Mouse (Mus musculus): ENCODE data around the gene Map2k4. TPM values are rescaled to one million over a fixed set of nuclear protein-coding genes. Genes with fewer than 3 reads are reported as not detected.

Map2k4 gene
- total and polyA plus RNA-seq, 2 experiments from 2014 or later: 116 TPM

GRCm38 (mm10) chr11:65794428-65795219, 6.5 kb upstream of the Map2k4 start:
- Histone ChIP-seq H3K4me1 (ENCODE audit: insufficient read depth, low read length) (no peaks in the 10 kb centered on the region), H3K9ac (replicated peaks; ENCODE audit: low read length) (no peak overlapping the region), H3K9me3 (ENCODE audit: low read length) (no peaks in the 10 kb centered on the region), H3K4me3 (ENCODE audit: low read length) (no peak overlapping the region), H3K4me2 (ENCODE audit: low read depth, low read length) (no peak overlapping the region), H3K36me3 (ENCODE audit: insufficient read depth, low read length) (no peaks in the 10 kb centered on the region), H3K27me3 (ENCODE audit: insufficient read depth, low read length) (no peaks in the 10 kb centered on the region), H3K27ac (no peak overlapping the region)
- WGBS: 81% methylated on average over 10 of the region's 10 CpGs
- no peak for TF ChIP-seq CTCF (IDR thresholded peaks at IDR 0.05; ENCODE audit: low read depth)
- no peak for ATAC-seq
- no peak for DNase-seq (ENCODE audit: low spot score)

- ATAC-seq (peak; percentile 92), DNase-seq (ENCODE audit: low spot score) (peak; percentile 13)
- TF ChIP-seq CTCF (IDR thresholded peaks at IDR 0.05; ENCODE audit: low read depth): no peak
Observed at GRCm38 (mm10) chr11:65787421-65788151, 511 bp downstream of the Map2k4 start.

GRCm38 (mm10) chr11:65786160-65786559, 1.9 kb downstream of the Map2k4 start:
- Histone ChIP-seq H3K27me3 (ENCODE audit: insufficient read depth, low read length) (no peaks in the 10 kb centered on the region), H3K4me1 (ENCODE audit: insufficient read depth, low read length) (peaks cover 7% of the 10 kb centered on the region), H3K9me3 (ENCODE audit: low read length) (no peaks in the 10 kb centered on the region), H3K4me2 (ENCODE audit: low read depth, low read length) (peak overlapping the region; percentile 81), H3K36me3 (ENCODE audit: insufficient read depth, low read length) (no peaks in the 10 kb centered on the region), H3K4me3 (ENCODE audit: low read length) (peak overlapping the region; percentile 96; the same call in 1 of the 2 replicates), H3K9ac (replicated peaks; ENCODE audit: low read length) (no peak overlapping the region), H3K27ac (no peak overlapping the region)
- TF ChIP-seq CTCF (IDR thresholded peaks at IDR 0.05; ENCODE audit: low read depth): no peak
- DNase-seq (ENCODE audit: low spot score) (no peak), ATAC-seq (no peak)
- 87% methylated on average over 2 of the region's 2 CpGs for WGBS

More at GRCm38 (mm10) chr11:65787421-65788151, 511 bp downstream of the Map2k4 start:
- H3K27me3 ChIP-seq (ENCODE audit: insufficient read depth, low read length): no peaks in the 10 kb centered on the region
- H3K36me3 ChIP-seq (ENCODE audit: insufficient read depth, low read length): no peaks in the 10 kb centered on the region
- peak overlapping the region; percentile 99 for H3K9ac ChIP-seq (replicated peaks; ENCODE audit: low read length)
- H3K4me2 ChIP-seq (ENCODE audit: low read depth, low read length): peak overlapping the region; percentile 81
- H3K27ac ChIP-seq: peak overlapping the region; percentile 84
- H3K4me3 ChIP-seq (ENCODE audit: low read length): peak overlapping the region; percentile 96
- H3K9me3 ChIP-seq (ENCODE audit: low read length): no peaks in the 10 kb centered on the region
- WGBS: under 1% methylated on average over 40 of the region's 71 CpGs
- H3K4me1 ChIP-seq (ENCODE audit: insufficient read depth, low read length): peaks cover 7% of the 10 kb centered on the region

GRCm38 (mm10) chr11:65781596-65781995, 6.5 kb downstream of the Map2k4 start:
- ATAC-seq (no peak), DNase-seq (ENCODE audit: low spot score) (no peak)
- no peak for TF ChIP-seq CTCF (IDR thresholded peaks at IDR 0.05; ENCODE audit: low read depth)
- Histone ChIP-seq H3K9me3 (ENCODE audit: low read length) (no peaks in the 10 kb centered on the region), H3K36me3 (ENCODE audit: insufficient read depth, low read length) (no peaks in the 10 kb centered on the region), H3K27me3 (ENCODE audit: insufficient read depth, low read length) (no peaks in the 10 kb centered on the region), H3K9ac (replicated peaks; ENCODE audit: low read length) (no peak overlapping the region), H3K4me3 (ENCODE audit: low read length) (no peak overlapping the region), H3K27ac (no peak overlapping the region), H3K4me2 (ENCODE audit: low read depth, low read length) (no peak overlapping the region), H3K4me1 (ENCODE audit: insufficient read depth, low read length) (peaks cover 15% of the 10 kb centered on the region)
- 95% methylated on average over 3 of the region's 3 CpGs for WGBS

GRCm38 (mm10) chr11:65779578-65779977, 8.5 kb downstream of the Map2k4 start:
- Histone ChIP-seq H3K27me3 (ENCODE audit: insufficient read depth, low read length) (no peaks in the 10 kb centered on the region), H3K4me2 (ENCODE audit: low read depth, low read length) (no peak overlapping the region), H3K4me1 (ENCODE audit: insufficient read depth, low read length) (peaks cover 8% of the 10 kb centered on the region; the same call in 1 of the 2 replicates), H3K9me3 (ENCODE audit: low read length) (no peaks in the 10 kb centered on the region), H3K27ac (no peak overlapping the region), H3K9ac (replicated peaks; ENCODE audit: low read length) (no peak overlapping the region), H3K4me3 (ENCODE audit: low read length) (no peak overlapping the region), H3K36me3 (ENCODE audit: insufficient read depth, low read length) (no peaks in the 10 kb centered on the region)
- DNase-seq (ENCODE audit: low spot score) (no peak), ATAC-seq (no peak)
- 97% methylated on average over 1 of the region's 1 CpGs for WGBS
- no peak for TF ChIP-seq CTCF (IDR thresholded peaks at IDR 0.05; ENCODE audit: low read depth)

GRCm38 (mm10) chr11:65779066-65779465, 9.0 kb downstream of the Map2k4 start:
- Histone ChIP-seq H3K4me2 (ENCODE audit: low read depth, low read length) (no peak overlapping the region), H3K9me3 (ENCODE audit: low read length) (no peaks in the 10 kb centered on the region), H3K36me3 (ENCODE audit: insufficient read depth, low read length) (no peaks in the 10 kb centered on the region), H3K4me3 (ENCODE audit: low read length) (no peak overlapping the region), H3K4me1 (ENCODE audit: insufficient read depth, low read length) (peaks cover 8% of the 10 kb centered on the region; the same call in 1 of the 2 replicates), H3K27ac (no peak overlapping the region), H3K27me3 (ENCODE audit: insufficient read depth, low read length) (no peaks in the 10 kb centered on the region), H3K9ac (replicated peaks; ENCODE audit: low read length) (no peak overlapping the region)
- no peak for TF ChIP-seq CTCF (IDR thresholded peaks at IDR 0.05; ENCODE audit: low read depth)
- ATAC-seq (no peak), DNase-seq (ENCODE audit: low spot score) (no peak)
- 70% methylated on average over 1 of the region's 1 CpGs for WGBS
